In genomic region chr1:87185526-87185925, GRCm38 (mm10) we compare ENCODE assay signal across 22 mouse cellular contexts. TPM values are rescaled to one million over a fixed set of nuclear protein-coding genes. Genes with fewer than 3 reads are reported as not detected.
DNase-seq lines count a peak whose midpoint lies in the region; ATAC-seq and TF ChIP-seq lines count a peak whose summit lies in the region.
"Had no signal": no experiment of that assay in that cellular context is flagged by ENCODE, and none has a peak within 500 bp of the region (broad histone marks: within the 10 kb centered on the region; RNA-seq: fewer than 3 reads in every experiment).

No protein-coding gene starts in this region.

- no peak for ATAC-seq in CD4-positive, CD25-positive, alpha-beta regulatory T cell, adult 4 months
- ATAC-seq in midbrain, postnatal 0 days (ENCODE audit: low FRiP score): no peak
- no peak for ATAC-seq in midbrain, embryonic 14.5 days (ENCODE audit: low FRiP score, low TSS enrichment)
- ATAC-seq in hindbrain, postnatal 0 days: 0 out of 2 replicates have a peak, but pooled peaks have one; percentile 1

- no peak overlapping the region for H3K4me3 ChIP-seq in midbrain, postnatal 0 days (ENCODE audit: low read depth, low read length)
- no peak overlapping the region for H3K4me3 ChIP-seq in midbrain, embryonic 14.5 days (replicated peaks; ENCODE audit: low read depth, low read length)
- no peak overlapping the region for H3K4me3 ChIP-seq in hindbrain, postnatal 0 days (ENCODE audit: low read length)
- H3K4me3 ChIP-seq: myocyte had no signal

- no peaks in the 10 kb centered on the region for H3K36me3 ChIP-seq in midbrain, postnatal 0 days (ENCODE audit: insufficient read depth, low read length)
- H3K36me3 ChIP-seq in midbrain, embryonic 14.5 days (ENCODE audit: control insufficient read depth, insufficient read depth, low read length): no peaks in the 10 kb centered on the region
- H3K36me3 ChIP-seq in hindbrain, postnatal 0 days (ENCODE audit: insufficient read depth, low read length): no peaks in the 10 kb centered on the region
- H3K36me3 ChIP-seq: lung, embryonic 15.5 days had no signal

- H3K4me2 ChIP-seq in midbrain, postnatal 0 days (ENCODE audit: low read depth, low read length, poor library complexity, severe bottlenecking): no peak overlapping the region
- no peak overlapping the region for H3K4me2 ChIP-seq in midbrain, embryonic 14.5 days (ENCODE audit: low read length)
- H3K4me2 ChIP-seq in hindbrain, postnatal 0 days (ENCODE audit: low read depth, low read length): no peak overlapping the region

- peaks cover 22% of the 10 kb centered on the region for H3K27me3 ChIP-seq in midbrain, postnatal 0 days (ENCODE audit: insufficient read depth, low read length)
- H3K27me3 ChIP-seq in midbrain, embryonic 14.5 days (ENCODE audit: control insufficient read depth, insufficient read depth, low read length): peaks cover 33% of the 10 kb centered on the region
- H3K27me3 ChIP-seq in hindbrain, postnatal 0 days (ENCODE audit: insufficient read depth, low read length): peaks cover 25% of the 10 kb centered on the region; the same call in 1 of the 2 replicates

- H3K9ac ChIP-seq in midbrain, postnatal 0 days (replicated peaks; ENCODE audit: low read length, poor library complexity, severe bottlenecking): 0 out of 2 replicates have a peak overlapping the region, but pooled peaks have one; percentile 33
- H3K9ac ChIP-seq in midbrain, embryonic 14.5 days (replicated peaks; ENCODE audit: low read length): no peak overlapping the region
- H3K9ac ChIP-seq in hindbrain, postnatal 0 days (replicated peaks; ENCODE audit: low read length): no peak overlapping the region
- H3K9ac ChIP-seq: lung, embryonic 15.5 days had no signal

- no peak overlapping the region for H3K27ac ChIP-seq in midbrain, postnatal 0 days (ENCODE audit: low read depth, low read length)
- H3K27ac ChIP-seq in midbrain, embryonic 14.5 days (replicated peaks; ENCODE audit: low read depth, low read length): no peak overlapping the region
- no peak overlapping the region for H3K27ac ChIP-seq in hindbrain, postnatal 0 days
- H3K27ac ChIP-seq: kidney, postnatal 0 days; lung, embryonic 15.5 days had no signal

- 11% methylated on average over 13 of the region's 13 CpGs for WGBS in midbrain, postnatal 0 days
- WGBS in midbrain, embryonic 14.5 days: 10% methylated on average over 13 of the region's 13 CpGs
- WGBS in hindbrain, postnatal 0 days: 15% methylated on average over 13 of the region's 13 CpGs

- no peaks in the 10 kb centered on the region for H3K4me1 ChIP-seq in midbrain, postnatal 0 days (ENCODE audit: insufficient read depth, low read length)
- H3K4me1 ChIP-seq in midbrain, embryonic 14.5 days (ENCODE audit: control insufficient read depth, insufficient read depth, low read length): peaks cover 3% of the 10 kb centered on the region; the same call in 1 of the 2 replicates
- no peaks in the 10 kb centered on the region for H3K4me1 ChIP-seq in hindbrain, postnatal 0 days (ENCODE audit: insufficient read depth, low read length)

- TF ChIP-seq CTCF in midbrain, postnatal 0 days (IDR thresholded peaks at IDR 0.05): no peak
- no peak for TF ChIP-seq CTCF in hindbrain, postnatal 0 days (IDR thresholded peaks at IDR 0.05; ENCODE audit: low read depth)

- peak; percentile 36 for DNase-seq in CD4-positive, CD25-positive, alpha-beta regulatory T cell, adult 2 months (ENCODE audit: low read depth, low spot score)
- no peak for DNase-seq in midbrain, postnatal 0 days (ENCODE audit: low spot score)
- DNase-seq in midbrain, embryonic 14.5 days: no peak
- no peak for DNase-seq in hindbrain, postnatal 0 days (ENCODE audit: low spot score)
- peak; percentile 31 for DNase-seq in thymus, postnatal 14 days
- DNase-seq in T-cell, adult 2 months (ENCODE audit: low spot score): no peak
- no peak for DNase-seq in right cerebral cortex, postnatal 14 days

- H3K9me3 ChIP-seq in midbrain, postnatal 0 days (ENCODE audit: low read length): no peaks in the 10 kb centered on the region
- H3K9me3 ChIP-seq in midbrain, embryonic 14.5 days (ENCODE audit: control insufficient read depth, low read length): no peaks in the 10 kb centered on the region
- H3K9me3 ChIP-seq in hindbrain, postnatal 0 days (ENCODE audit: low read length): no peaks in the 10 kb centered on the region
- H3K9me3 ChIP-seq: lung, embryonic 15.5 days had no signal

RNA-seq across cellular contexts. Expression of gene Prss56, which starts 2.4 kb away (rescaled TPM):
- not detected for polyA plus RNA-seq in CD4-positive, CD25-positive, alpha-beta regulatory T cell, adult 4 months (2017; shearing (Covaris generic))
- 0.94 TPM in 1 of 2 replicates, not detected in the other for total RNA-seq in midbrain, postnatal 0 days (2014; rRNA removed)
- polyA plus RNA-seq in midbrain, postnatal 0 days (2015; fragmentation: Nextera tagmentation; extraction: Ambion mirVana): 0.07 TPM in 1 of 2 replicates, not detected in the other
- polyA plus RNA-seq in midbrain, embryonic 14.5 days (2014; fragmentation: Nextera tagmentation; extraction: Ambion mirVana): 0.32 TPM in 1 of 2 replicates, not detected in the other
- total RNA-seq in hindbrain, postnatal 0 days (2014; rRNA removed): 0.29 and 0.31 TPM in 2 replicates
- polyA plus RNA-seq in hindbrain, postnatal 0 days (2015; fragmentation: Nextera tagmentation; extraction: Ambion mirVana): 0.46 and 0.47 TPM in 2 replicates
- total RNA-seq: adrenal gland, postnatal 36 days; common myeloid progenitor, adult 5-6 weeks; gastrocnemius, postnatal 10 days; heart, adult 8-10 months; heart, postnatal 36 days; megakaryocyte, adult 5-6 weeks had no signal
- polyA plus RNA-seq: liver, embryonic 11.5 days; lung, embryonic 15.5 days; small intestine, adult 2 months had no signal

RNA-seq across cellular contexts. Expression of gene Chrnd, which starts 4.9 kb away (rescaled TPM):
- polyA plus RNA-seq in CD4-positive, CD25-positive, alpha-beta regulatory T cell, adult 4 months (2017; shearing (Covaris generic)): not detected
- not detected in 2 replicates for total RNA-seq in midbrain, postnatal 0 days (2014; rRNA removed)
- not detected in 2 replicates for polyA plus RNA-seq in midbrain, postnatal 0 days (2015; fragmentation: Nextera tagmentation; extraction: Ambion mirVana)
- polyA plus RNA-seq in midbrain, embryonic 14.5 days (2014; fragmentation: Nextera tagmentation; extraction: Ambion mirVana): not detected in 2 replicates
- not detected in 2 replicates for total RNA-seq in hindbrain, postnatal 0 days (2014; rRNA removed)
- not detected in 2 replicates for polyA plus RNA-seq in hindbrain, postnatal 0 days (2015; fragmentation: Nextera tagmentation; extraction: Ambion mirVana)
- total RNA-seq: adrenal gland, postnatal 36 days; common myeloid progenitor, adult 5-6 weeks; heart, adult 8-10 months; heart, postnatal 36 days; left cerebral cortex, postnatal 10 days; megakaryocyte, adult 5-6 weeks had no signal
- polyA plus RNA-seq: forebrain, embryonic 16.5 days; liver, embryonic 11.5 days had no signal

RNA-seq across cellular contexts. Expression of gene Chrng, which starts 18.9 kb away (rescaled TPM):
- under 1 TPM in 1 of 2 experiments, not detected in 1; 0.30 TPM for polyA plus RNA-seq in CD4-positive, CD25-positive, alpha-beta regulatory T cell, adult 4 months (2017; shearing (Covaris generic))
- total RNA-seq in midbrain, postnatal 0 days (2014; rRNA removed): 0.49 TPM in 1 of 2 replicates, not detected in the other
- polyA plus RNA-seq in midbrain, postnatal 0 days (2015; fragmentation: Nextera tagmentation; extraction: Ambion mirVana): not detected in 2 replicates
- not detected in 2 replicates for polyA plus RNA-seq in midbrain, embryonic 14.5 days (2014; fragmentation: Nextera tagmentation; extraction: Ambion mirVana)
- 0.22 TPM in 1 of 2 replicates, not detected in the other for total RNA-seq in hindbrain, postnatal 0 days (2014; rRNA removed)
- 0.06 TPM in 1 of 2 replicates, not detected in the other for polyA plus RNA-seq in hindbrain, postnatal 0 days (2015; fragmentation: Nextera tagmentation; extraction: Ambion mirVana)
- total RNA-seq: adrenal gland, postnatal 36 days; common myeloid progenitor, adult 5-6 weeks; heart, adult 8-10 months; heart, postnatal 36 days; left cerebral cortex, postnatal 10 days; megakaryocyte, adult 5-6 weeks had no signal
- polyA plus RNA-seq: forebrain, embryonic 16.5 days; kidney, postnatal 0 days; small intestine, adult 2 months; testis, adult 2 months had no signal

RNA-seq across cellular contexts. Expression of gene Eif4e2, which starts 28.2 kb away (rescaled TPM):
- 100 to 1,000 TPM; 101 to 133 TPM for polyA plus RNA-seq in CD4-positive, CD25-positive, alpha-beta regulatory T cell, adult 4 months (2017; shearing (Covaris generic))
- total RNA-seq in midbrain, postnatal 0 days (2014; rRNA removed): 64.5 and 78.8 TPM in 2 replicates
- polyA plus RNA-seq in midbrain, postnatal 0 days (2015; fragmentation: Nextera tagmentation; extraction: Ambion mirVana): 91.0 and 92.7 TPM in 2 replicates
- polyA plus RNA-seq in midbrain, embryonic 14.5 days (2014; fragmentation: Nextera tagmentation; extraction: Ambion mirVana): 53.5 and 75.5 TPM in 2 replicates
- total RNA-seq in hindbrain, postnatal 0 days (2014; rRNA removed): 60.4 and 68.1 TPM in 2 replicates
- polyA plus RNA-seq in hindbrain, postnatal 0 days (2015; fragmentation: Nextera tagmentation; extraction: Ambion mirVana): 99.7 and 103 TPM in 2 replicates

RNA-seq across cellular contexts. Expression of gene Ecel1, which starts 29.2 kb away (rescaled TPM):
- polyA plus RNA-seq in CD4-positive, CD25-positive, alpha-beta regulatory T cell, adult 4 months (2017; shearing (Covaris generic)): under 1 TPM; 0.51 to 0.54 TPM
- 15.8 and 16.2 TPM in 2 replicates for total RNA-seq in midbrain, postnatal 0 days (2014; rRNA removed)
- polyA plus RNA-seq in midbrain, postnatal 0 days (2015; fragmentation: Nextera tagmentation; extraction: Ambion mirVana): 16.7 and 18.9 TPM in 2 replicates
- 5.1 and 5.3 TPM in 2 replicates for polyA plus RNA-seq in midbrain, embryonic 14.5 days (2014; fragmentation: Nextera tagmentation; extraction: Ambion mirVana)
- 45.6 and 50.0 TPM in 2 replicates for total RNA-seq in hindbrain, postnatal 0 days (2014; rRNA removed)
- polyA plus RNA-seq in hindbrain, postnatal 0 days (2015; fragmentation: Nextera tagmentation; extraction: Ambion mirVana): 35.6 and 36.2 TPM in 2 replicates
- total RNA-seq: common myeloid progenitor, adult 5-6 weeks; heart, adult 8-10 months; heart, postnatal 36 days; megakaryocyte, adult 5-6 weeks had no signal

Comparison
In these comparisons a context has a peak if more than half of its experiments do, and no peak if none do; other contexts are left out.
1. DNase-seq: peak in CD4-positive, CD25-positive, alpha-beta regulatory T cell, adult 2 months (single experiment) and thymus, postnatal 14 days (single experiment); none in midbrain, postnatal 0 days (single experiment), midbrain, embryonic 14.5 days (single experiment), hindbrain, postnatal 0 days (single experiment), T-cell, adult 2 months (single experiment) and right cerebral cortex, postnatal 14 days (single experiment).